Mouse (Mus musculus) embryonic facial prominence, embryonic 10.5 days (tissue): ENCODE data around the gene Iqck. TPM values are rescaled to one million over a fixed set of nuclear protein-coding genes. Genes with fewer than 3 reads are reported as not detected.

Experiments used
- DNase-seq: peaks from one replicate; pipeline ENCODE4 v3.0.0-alpha.2; 2017; ENCODE audit warnings: low spot score
- H3K27ac ChIP-seq: fragments of 300-500 bp; sonication (generic); replicated peaks from 2 replicates; pipeline ENCODE4 v1.5.1; 2016; ENCODE audit warnings: mild to moderate bottlenecking
- H3K27me3 ChIP-seq: fragments of 300-500 bp; sonication (generic); replicated peaks from 2 replicates; pipeline ENCODE4 v1.6.1; 2016; ENCODE audit warnings: low read depth, mild to moderate bottlenecking; ENCODE audit not compliant: poor library complexity, severe bottlenecking
- H3K36me3 ChIP-seq: fragments of 300-500 bp; sonication (generic); replicated peaks from 2 replicates; pipeline ENCODE4 v1.6.1; 2016; ENCODE audit warnings: mild to moderate bottlenecking, moderate library complexity
- H3K4me1 ChIP-seq: fragments of 300-500 bp; sonication (generic); 2 replicates; pipeline ENCODE4 v1.6.1; 2016
- H3K4me3 ChIP-seq: fragments of 300-500 bp; sonication (generic); 2 replicates; pipeline ENCODE4 v1.5.1; 2016; ENCODE audit warnings: mild to moderate bottlenecking, moderate library complexity
- H3K9me3 ChIP-seq: fragments of 300-500 bp; sonication (generic); 2 replicates; pipeline ENCODE4 v1.6.1; 2016; ENCODE audit warnings: mild to moderate bottlenecking
- WGBS: fragments of 180-500 bp; shearing (Covaris S2); methylation state at CpG from one replicate; pipeline ENCODE4 v1.1.7; 2016; 5-methylcytosine and 5-hydroxymethylcytosine counted together
- polyA plus RNA-seq: library from polyadenylated mRNA; unstranded; fragments of >200 nt; fragmentation: Nextera tagmentation; extraction: Ambion mirVana; gene quantifications from 2 replicates; pipeline ENCODE4 v1.2.1, GENCODE M21; 2016

Iqck gene
- polyA plus RNA-seq: 2.7 and 3.1 TPM in 2 replicates

DNA sequence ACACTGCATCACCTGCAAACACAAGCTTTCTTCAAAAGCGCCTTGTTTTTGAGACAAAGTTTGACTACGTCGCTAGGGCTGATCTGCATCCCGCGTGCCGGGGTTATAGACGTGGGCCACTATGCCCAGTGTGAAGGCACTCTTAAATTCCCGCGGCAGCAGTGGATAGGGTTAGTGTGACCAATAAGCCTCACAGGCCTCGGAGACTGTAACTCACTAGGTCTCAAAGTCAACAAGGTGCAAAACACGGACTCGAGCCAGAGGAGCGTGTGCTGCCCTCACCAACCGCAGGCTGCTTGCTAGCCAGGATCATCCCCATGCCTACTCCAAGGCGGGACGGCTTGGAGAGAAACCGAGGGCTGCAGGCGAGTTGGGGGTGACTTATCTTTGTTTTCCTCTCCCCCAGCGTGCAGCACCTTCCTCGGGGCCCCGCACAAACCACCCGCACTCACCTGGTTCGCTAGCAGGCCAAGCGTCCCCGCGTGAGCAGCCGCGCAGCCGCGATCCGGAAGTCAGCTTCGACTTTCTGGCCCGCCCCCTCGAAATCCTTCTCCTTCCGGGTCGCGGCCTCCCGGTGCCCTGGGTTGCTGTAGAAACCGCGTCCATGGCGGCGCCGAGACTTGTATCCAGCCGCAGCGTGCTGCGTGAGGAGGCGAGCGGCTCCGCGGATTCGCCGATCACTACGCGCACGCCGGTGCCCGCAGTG, at the start of gene Iqck:
TSS of gene Iqck (plus strand) at position 582 of the 706 bp plus-strand sequence.
- peaks cover 17% of the 10 kb centered on the region for H3K4me1 ChIP-seq
- WGBS: under 1% methylated on average over 57 of the region's 57 CpGs
- H3K4me3 ChIP-seq: peak within 1 kb of the TSS; percentile 91
- H3K27ac ChIP-seq: peak within 1 kb of the TSS; percentile 88
- DNase-seq: peak; percentile 94
- H3K36me3 ChIP-seq: peaks cover 55% of the 10 kb centered on the region
- no peaks in the 10 kb centered on the region for H3K9me3 ChIP-seq
- no peaks in the 10 kb centered on the region for H3K27me3 ChIP-seq

- H3K27me3 ChIP-seq: no peaks in the 10 kb centered on the region
- WGBS: 79% methylated on average over 16 of the region's 16 CpGs
- no peaks in the 10 kb centered on the region for H3K9me3 ChIP-seq
- no peak overlapping the region for H3K27ac ChIP-seq
- no peaks in the 10 kb centered on the region for H3K4me1 ChIP-seq
- peaks cover 36% of the 10 kb centered on the region for H3K36me3 ChIP-seq
- no peak for DNase-seq
- no peak overlapping the region for H3K4me3 ChIP-seq
Observed at GRCm38 (mm10) chr7:118806631-118807411, 48.7 kb upstream of the Iqck start.

DNA sequence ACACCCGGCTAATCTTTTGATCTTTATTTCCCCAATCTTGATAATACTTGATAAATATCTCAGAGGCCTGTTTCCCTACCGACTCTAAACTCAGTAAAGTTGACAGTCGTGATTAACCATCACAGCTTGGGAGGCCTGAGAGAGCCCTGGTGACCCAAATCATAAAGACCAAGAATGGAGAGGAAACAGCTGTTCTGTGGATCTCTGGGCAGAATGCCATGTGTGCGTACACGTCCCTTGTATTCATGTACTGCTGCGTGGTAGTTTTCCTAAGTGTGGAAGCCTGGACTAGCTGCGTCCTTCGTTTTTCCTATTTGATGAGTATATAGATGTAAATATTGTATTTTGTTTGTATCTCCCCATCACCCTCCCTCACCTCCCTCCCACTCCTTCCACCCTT, 47.7 kb upstream of the Iqck start:
- no peak for DNase-seq
- Histone ChIP-seq H3K4me3 (no peak overlapping the region), H3K4me1 (no peaks in the 10 kb centered on the region), H3K27ac (no peak overlapping the region), H3K36me3 (peaks cover 27% of the 10 kb centered on the region), H3K9me3 (no peaks in the 10 kb centered on the region), H3K27me3 (no peaks in the 10 kb centered on the region)
- WGBS: 93% methylated on average over 8 of the region's 8 CpGs

DNA sequence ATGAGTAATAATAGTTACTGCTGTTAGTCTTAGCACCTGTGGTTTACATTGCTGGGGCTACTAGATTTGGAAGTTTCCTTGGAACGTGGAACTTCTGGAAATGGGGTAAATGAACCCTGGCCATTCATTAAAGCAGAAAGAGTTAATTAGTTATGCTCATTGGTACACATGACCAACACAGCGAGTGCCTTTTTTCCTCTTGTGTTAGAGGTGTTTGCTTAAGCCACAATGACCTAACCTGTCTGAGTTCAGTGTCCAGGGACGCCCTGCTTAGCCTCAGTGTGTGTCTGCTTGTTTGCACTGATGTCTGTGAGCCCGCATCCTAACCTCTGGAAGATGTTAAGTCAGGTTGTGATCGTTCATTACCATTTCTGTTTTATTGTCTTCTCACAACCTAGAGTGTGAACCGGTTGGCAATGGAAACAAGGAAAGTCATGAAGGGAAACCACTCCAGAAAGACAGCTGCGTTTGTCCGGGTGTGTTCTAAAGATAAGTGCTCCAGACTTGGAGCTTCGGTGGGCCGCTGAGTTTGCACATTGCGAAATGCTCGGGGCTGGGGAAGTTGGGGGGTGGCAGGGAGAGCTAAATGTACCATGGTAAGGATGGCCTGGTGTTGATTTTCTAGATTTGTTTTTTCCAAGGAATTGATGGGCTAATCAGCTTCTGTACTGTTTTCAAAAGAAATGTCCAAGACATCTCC, 44.0 kb upstream of the Iqck start:
- peaks cover 45% of the 10 kb centered on the region for H3K36me3 ChIP-seq
- no peaks in the 10 kb centered on the region for H3K27me3 ChIP-seq
- no peaks in the 10 kb centered on the region for H3K4me1 ChIP-seq
- H3K4me3 ChIP-seq: no peak overlapping the region
- no peak for DNase-seq
- 91% methylated on average over 12 of the region's 12 CpGs for WGBS
- no peaks in the 10 kb centered on the region for H3K9me3 ChIP-seq
- H3K27ac ChIP-seq: no peak overlapping the region

GRCm38 (mm10) chr7:118813592-118813991, 42.0 kb upstream of the Iqck start:
- 94% methylated on average over 4 of the region's 4 CpGs for WGBS
- no peaks in the 10 kb centered on the region for H3K4me1 ChIP-seq
- H3K27me3 ChIP-seq: no peaks in the 10 kb centered on the region
- DNase-seq: no peak
- peaks cover 62% of the 10 kb centered on the region for H3K36me3 ChIP-seq
- H3K27ac ChIP-seq: no peak overlapping the region
- H3K4me3 ChIP-seq: no peak overlapping the region
- H3K9me3 ChIP-seq: no peaks in the 10 kb centered on the region

DNA sequence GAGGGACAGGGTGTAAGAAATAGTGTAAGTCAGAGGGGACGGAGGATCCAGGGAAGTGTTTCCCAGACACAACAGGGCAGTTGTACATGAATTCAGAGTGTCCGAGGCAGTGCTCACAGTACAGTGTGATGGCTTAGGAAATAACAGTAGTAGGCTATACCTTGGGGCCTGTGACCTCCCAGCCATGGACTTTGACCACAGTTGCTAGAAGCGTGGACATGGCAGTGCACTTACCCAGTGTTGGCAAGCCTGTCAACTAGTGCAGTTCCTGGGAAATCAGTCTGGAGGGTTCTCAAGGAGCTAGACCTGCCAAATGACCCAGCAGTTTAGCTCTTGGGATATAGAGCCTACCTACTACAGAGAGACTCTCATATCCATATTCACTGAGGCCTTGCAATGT, 39.3 kb upstream of the Iqck start:
- Histone ChIP-seq H3K27me3 (no peaks in the 10 kb centered on the region), H3K4me3 (no peak overlapping the region), H3K9me3 (no peaks in the 10 kb centered on the region), H3K27ac (no peak overlapping the region), H3K36me3 (peaks cover 54% of the 10 kb centered on the region), H3K4me1 (no peaks in the 10 kb centered on the region)
- DNase-seq: no peak
- WGBS: 92% methylated on average over 3 of the region's 3 CpGs

GRCm38 (mm10) chr7:118817741-118818140, 37.8 kb upstream of the Iqck start:
- peaks cover 54% of the 10 kb centered on the region for H3K36me3 ChIP-seq
- 91% methylated on average over 7 of the region's 7 CpGs for WGBS
- DNase-seq: no peak
- H3K4me3 ChIP-seq: no peak overlapping the region
- H3K9me3 ChIP-seq: no peaks in the 10 kb centered on the region
- no peak overlapping the region for H3K27ac ChIP-seq
- H3K4me1 ChIP-seq: no peaks in the 10 kb centered on the region
- H3K27me3 ChIP-seq: no peaks in the 10 kb centered on the region

DNA sequence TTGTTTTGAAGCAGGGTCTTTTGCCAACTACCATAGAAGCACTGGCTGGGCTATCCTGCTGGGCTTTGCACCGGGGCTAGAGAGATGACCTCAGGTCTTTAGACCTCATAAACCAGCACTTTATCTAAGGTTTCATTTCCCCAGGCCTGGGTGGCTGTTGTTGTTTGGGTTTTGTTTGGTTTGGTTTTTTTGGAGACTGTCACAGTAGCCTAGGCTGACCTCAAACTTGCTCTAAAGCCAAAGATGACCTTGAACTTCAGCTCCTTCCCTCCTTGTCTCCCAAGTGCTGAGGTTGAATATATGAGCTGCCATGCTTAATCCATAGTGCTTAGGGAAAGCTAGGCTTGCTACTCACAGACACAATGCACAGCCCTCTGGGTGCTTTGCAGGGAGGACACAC, 35.9 kb upstream of the Iqck start:
- no peak for DNase-seq
- peaks cover 9% of the 10 kb centered on the region; the same call in 1 of the 2 replicates for H3K4me1 ChIP-seq
- H3K36me3 ChIP-seq: peaks cover 36% of the 10 kb centered on the region
- 79% methylated on average over 1 of the region's 1 CpGs for WGBS
- no peaks in the 10 kb centered on the region for H3K9me3 ChIP-seq
- H3K4me3 ChIP-seq: no peak overlapping the region
- H3K27me3 ChIP-seq: no peaks in the 10 kb centered on the region
- no peak overlapping the region for H3K27ac ChIP-seq

GRCm38 (mm10) chr7:118821356-118821755, 34.2 kb upstream of the Iqck start:
- 79% methylated on average over 7 of the region's 7 CpGs for WGBS
- Histone ChIP-seq H3K27ac (no peak overlapping the region), H3K9me3 (no peaks in the 10 kb centered on the region), H3K4me1 (peaks cover 9% of the 10 kb centered on the region; the same call in 1 of the 2 replicates), H3K36me3 (peaks cover 30% of the 10 kb centered on the region), H3K27me3 (no peaks in the 10 kb centered on the region), H3K4me3 (no peak overlapping the region)
- DNase-seq: no peak

DNA sequence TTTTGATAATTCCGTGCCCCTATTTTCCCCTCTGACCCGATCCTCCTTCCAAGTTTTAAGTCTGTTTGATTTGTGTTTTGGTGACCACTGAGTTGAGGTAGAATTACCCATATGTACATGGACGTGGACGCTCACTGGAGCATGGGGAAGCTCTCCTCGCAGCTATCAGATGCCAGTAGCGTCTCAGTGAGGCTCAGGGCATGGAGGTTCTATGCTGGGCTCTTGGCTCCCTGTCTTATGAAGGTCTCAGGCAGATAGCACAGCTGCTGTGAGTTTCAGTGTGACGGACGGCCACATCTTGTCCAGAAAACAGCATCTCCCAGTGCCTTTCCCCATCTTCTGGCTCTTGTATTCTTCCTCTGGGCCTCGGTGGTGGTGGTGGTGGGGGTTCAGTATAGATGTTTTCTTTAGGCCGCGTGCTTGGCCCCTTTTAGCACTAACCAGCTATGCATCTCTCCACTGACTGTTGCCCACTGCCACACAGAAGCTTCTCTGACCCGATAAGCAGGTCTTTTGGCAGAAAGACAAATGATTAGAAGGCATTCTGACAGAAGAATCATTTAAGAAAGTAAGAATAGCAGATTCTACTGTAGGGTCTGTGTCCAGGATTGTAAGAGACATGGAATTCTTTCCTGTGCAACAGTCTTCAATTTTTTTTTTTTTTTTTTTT, 33.5 kb upstream of the Iqck start:
- Histone ChIP-seq H3K27me3 (no peaks in the 10 kb centered on the region), H3K4me3 (no peak overlapping the region), H3K27ac (no peak overlapping the region), H3K4me1 (peaks cover 9% of the 10 kb centered on the region; the same call in 1 of the 2 replicates), H3K9me3 (no peaks in the 10 kb centered on the region), H3K36me3 (peaks cover 31% of the 10 kb centered on the region)
- WGBS: 90% methylated on average over 12 of the region's 12 CpGs
- DNase-seq: no peak

GRCm38 (mm10) chr7:118824451-118824850, 31.1 kb upstream of the Iqck start:
- Histone ChIP-seq H3K27ac (0 out of 2 replicates have a peak overlapping the region, but pooled peaks have one; percentile 35), H3K4me3 (no peak overlapping the region), H3K27me3 (no peaks in the 10 kb centered on the region), H3K9me3 (no peaks in the 10 kb centered on the region), H3K36me3 (peaks cover 25% of the 10 kb centered on the region), H3K4me1 (peaks cover 19% of the 10 kb centered on the region)
- peak; percentile 20 for DNase-seq
- 59% methylated on average over 7 of the region's 7 CpGs for WGBS

DNA sequence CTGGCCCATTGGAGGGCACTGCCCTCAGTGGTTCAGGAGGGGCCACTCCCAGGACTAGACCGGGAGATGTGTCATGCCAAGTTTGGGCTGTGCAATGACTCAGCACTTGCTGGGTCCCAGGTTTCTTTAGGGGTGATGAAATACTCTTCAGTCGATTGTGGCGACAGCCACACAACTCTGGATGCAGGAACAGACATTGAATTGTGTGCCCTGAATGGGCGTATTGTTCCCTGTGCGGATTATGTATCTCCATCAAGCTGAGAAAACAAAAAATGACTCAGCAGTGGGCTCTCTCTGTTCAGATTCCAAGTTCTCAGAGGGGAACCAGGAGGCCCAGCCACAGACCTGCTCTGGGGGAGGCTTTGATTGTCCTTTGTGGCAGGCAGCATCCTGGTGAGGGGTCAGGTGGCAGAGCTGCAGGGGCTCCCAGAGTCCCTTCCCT, 27.6 kb upstream of the Iqck start:
- Histone ChIP-seq H3K27me3 (no peaks in the 10 kb centered on the region), H3K27ac (0 out of 2 replicates have a peak overlapping the region, but pooled peaks have one; percentile 4), H3K9me3 (no peaks in the 10 kb centered on the region), H3K4me3 (no peak overlapping the region), H3K36me3 (peaks cover 32% of the 10 kb centered on the region), H3K4me1 (peaks cover 23% of the 10 kb centered on the region)
- WGBS: 39% methylated on average over 5 of the region's 5 CpGs
- DNase-seq: no peak
